Mouse (Mus musculus): ENCODE results near the gene Ppp1r21. TPM values are rescaled to one million over a fixed set of nuclear protein-coding genes. Genes with fewer than 3 reads are reported as not detected.

Ppp1r21 gene
- total and polyA plus RNA-seq, 3 experiments: 21.5 to 30.4 (median 27.7) TPM

- Histone ChIP-seq H3K4me2 (ENCODE audit: insufficient read depth, low read depth, poor library complexity, severe bottlenecking) (peak overlapping the region; percentile 24; the same call in 1 of the 2 replicates), H3K79me2 (replicated peaks; ENCODE audit: control insufficient read depth, extremely low read depth, insufficient read depth, poor library complexity, severe bottlenecking) (no peaks in the 10 kb centered on the region), H3K4me3 (replicated peaks in 1 of 3; ENCODE audit: low read depth in 2 of 3, low read length in 2 of 3, poor library complexity in 1 of 3) (peak overlapping the region; percentile 44 to 60 (median 49)), H3K9ac (ENCODE audit: insufficient read depth, low read depth) (peak overlapping the region; percentile 7; the same call in 1 of the 2 replicates), H3K4me1 (ENCODE audit: control insufficient read depth in 1 of 2, insufficient read depth in 2 of 2) (peaks cover 18 to 39% of the 10 kb centered on the region in 2 experiments), H3K27me3 (replicated peaks) (no peaks in the 10 kb centered on the region), H3K9me3 (replicated peaks; ENCODE audit: low read length) (no peaks in the 10 kb centered on the region), H3K36me3 (replicated peaks in 1 of 2; ENCODE audit: control insufficient read depth in 1 of 2, insufficient read depth in 1 of 2, low read length in 1 of 2) (peaks cover 0 to 2% of the 10 kb centered on the region in 2 experiments), H3K27ac (ENCODE audit: insufficient read depth, low read depth) (no peak overlapping the region)
- dilution Hi-C loops (cut with MboI; ENCODE audit: extremely low pct_ligation_motif_present, extremely low pct_unique_long_range_greater_than_20kb, low sequenced_read_pairs): no loop called here
- in situ Hi-C loops (cut with MboI; ENCODE audit: low pct_ligation_motif_present, low pct_unique_long_range_greater_than_20kb, low sequenced_read_pairs): no loop called here
- DNase-seq (ENCODE audit: extremely low read depth): no peak
- TF ChIP-seq USF2 (conservative IDR thresholded peaks at IDR 0.05; ENCODE audit: low read depth, low read length) (no peak), EP300 (IDR thresholded peaks at IDR 0.05; ENCODE audit: low read length) (no peak), KAT2A (IDR thresholded peaks at IDR 0.05; ENCODE audit: insufficient replicate concordance, low read length) (no peak), UBTF (IDR thresholded peaks at IDR 0.05; ENCODE audit: low read depth, low read length) (no peak), ETS1 (conservative IDR thresholded peaks at IDR 0.05; ENCODE audit: low read depth, low read length) (no peak), RAD21 (IDR thresholded peaks at IDR 0.05; ENCODE audit: low read depth, low read length) (no peak), MYC (IDR thresholded peaks at IDR 0.05; ENCODE audit: low read depth, low read length) (no peak), MXI1 (IDR thresholded peaks at IDR 0.05; ENCODE audit: low read depth, low read length) (no peak), JUND (conservative IDR thresholded peaks at IDR 0.05; ENCODE audit: low read depth, low read length) (no peak), CHD1 (IDR thresholded peaks at IDR 0.05; ENCODE audit: low read depth, low read length) (no peak), GABPA (IDR thresholded peaks at IDR 0.05; ENCODE audit: insufficient replicate concordance, low read depth, low read length) (no peak), TCF12 (IDR thresholded peaks at IDR 0.05; ENCODE audit: low read depth, low read length) (no peak), CTCF (conservative IDR thresholded peaks at IDR 0.05 in 1 of 2, IDR thresholded peaks at IDR 0.05 in 1 of 2; ENCODE audit: low read depth in 2 of 2, low read length in 2 of 2) (no peak), MEF2A (IDR thresholded peaks at IDR 0.05; ENCODE audit: borderline replicate concordance, low read depth, low read length) (no peak), ELF1 (IDR thresholded peaks at IDR 0.05; ENCODE audit: low read depth, low read length) (no peak)
Observed at GRCm38 (mm10) chr17:88598056-88598420, 68.1 kb downstream of the Ppp1r21 start.

DNA sequence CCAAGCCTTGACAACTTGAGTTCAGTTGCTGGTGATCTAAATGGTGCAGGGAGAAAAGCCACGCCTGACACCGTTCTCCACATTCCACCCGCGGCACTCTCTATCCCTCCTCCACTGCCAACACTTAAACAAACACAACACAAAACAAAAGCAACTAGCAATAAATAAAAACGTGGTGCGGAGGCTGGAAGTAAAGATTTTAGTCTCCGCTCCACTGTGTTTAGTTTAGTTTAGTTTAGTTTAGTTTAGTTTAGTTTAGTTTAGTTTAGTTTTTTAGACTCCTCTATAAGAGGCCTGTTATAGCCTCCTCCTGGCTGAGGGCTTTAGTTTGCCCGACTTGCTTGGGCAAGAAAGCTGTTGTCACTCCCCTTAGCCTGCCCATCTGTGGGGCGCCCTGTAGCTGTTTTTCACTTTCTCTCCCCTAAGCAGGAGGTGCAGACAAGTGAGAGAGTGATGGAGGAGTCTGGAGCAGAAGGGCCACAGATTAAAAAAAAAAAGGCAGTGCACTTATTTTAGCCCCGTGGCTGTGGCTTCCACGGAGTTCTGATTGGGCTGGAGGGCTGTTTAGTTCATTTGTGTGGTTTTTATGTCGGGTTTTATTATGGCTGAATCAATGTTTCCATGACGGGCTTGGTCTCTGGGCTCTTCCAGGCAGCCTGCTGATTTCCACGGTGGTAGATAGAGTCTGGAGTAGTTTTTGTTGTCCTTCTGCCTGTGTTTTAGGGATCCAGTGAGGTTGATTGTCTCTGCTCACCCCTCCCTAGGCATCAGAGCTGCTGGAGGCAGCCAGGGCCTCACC, 68.9 kb downstream of the Ppp1r21 start:
- Histone ChIP-seq H3K9ac (ENCODE audit: insufficient read depth, low read depth) (no peak overlapping the region), H3K27me3 (replicated peaks) (no peaks in the 10 kb centered on the region), H3K9me3 (replicated peaks; ENCODE audit: low read length) (no peaks in the 10 kb centered on the region), H3K27ac (ENCODE audit: insufficient read depth, low read depth) (no peak overlapping the region), H3K4me3 (replicated peaks in 1 of 3; ENCODE audit: low read depth in 2 of 3, low read length in 2 of 3, poor library complexity in 1 of 3) (peak overlapping the region in 1 of 3 experiments; percentile 23), H3K4me2 (ENCODE audit: insufficient read depth, low read depth, poor library complexity, severe bottlenecking) (no peak overlapping the region), H3K36me3 (replicated peaks in 1 of 2; ENCODE audit: control insufficient read depth in 1 of 2, insufficient read depth in 1 of 2, low read length in 1 of 2) (peaks cover 0 to 6% of the 10 kb centered on the region in 2 experiments), H3K4me1 (ENCODE audit: control insufficient read depth in 1 of 2, insufficient read depth in 2 of 2) (peaks cover 18 to 39% of the 10 kb centered on the region in 2 experiments), H3K79me2 (replicated peaks; ENCODE audit: control insufficient read depth, extremely low read depth, insufficient read depth, poor library complexity, severe bottlenecking) (no peaks in the 10 kb centered on the region)
- dilution Hi-C loops (cut with MboI; ENCODE audit: extremely low pct_ligation_motif_present, extremely low pct_unique_long_range_greater_than_20kb, low sequenced_read_pairs): no loop called here
- in situ Hi-C loops (cut with MboI; ENCODE audit: low pct_ligation_motif_present, low pct_unique_long_range_greater_than_20kb, low sequenced_read_pairs): no loop called here
- TF ChIP-seq NRF1 (IDR thresholded peaks at IDR 0.05; ENCODE audit: low read depth, low read length) (no peak), MAX (IDR thresholded peaks at IDR 0.05; ENCODE audit: low read length) (no peak), ZNF384 (IDR thresholded peaks at IDR 0.05; ENCODE audit: low read depth, low read length) (no peak), CTCF (conservative IDR thresholded peaks at IDR 0.05 in 1 of 2, IDR thresholded peaks at IDR 0.05 in 1 of 2; ENCODE audit: low read depth in 2 of 2, low read length in 2 of 2) (0 out of 4 replicates have a peak, but pooled peaks of 1 of the 2 experiments have one; percentile 2), MYC (IDR thresholded peaks at IDR 0.05; ENCODE audit: low read depth, low read length) (no peak)
- DNase-seq (ENCODE audit: extremely low read depth): no peak

Measured in CH12.LX (cell line).